Mouse (Mus musculus) hindbrain, embryonic 14.5 days (tissue): ENCODE data around the gene Nhsl2. TPM values are rescaled to one million over a fixed set of nuclear protein-coding genes. Genes with fewer than 3 reads are reported as not detected.

Source experiments
- ATAC-seq: fragments of 200-750 bp; cut with Nextera tagmentation; 2 replicates; pipeline ENCODE4 v1.8.0; 2017; ENCODE audit warnings: moderate number of reproducible peaks, mild to moderate bottlenecking, moderate TSS enrichment, moderate library complexity; ENCODE audit not compliant: low FRiP score
- DNase-seq: peaks from one replicate; pipeline ENCODE4 v3.0.0-alpha.2; 2015; ENCODE audit warnings: low spot score
- H3K27ac ChIP-seq: fragments of 300-500 bp; sonication (generic); 2 replicates; pipeline ENCODE4 v1.5.1; 2014; ENCODE audit warnings: mild to moderate bottlenecking, moderate library complexity
- H3K27me3 ChIP-seq: fragments of 300-500 bp; sonication (generic); 2 replicates; pipeline ENCODE4 v1.6.1; 2014; ENCODE audit warnings: mild to moderate bottlenecking, low read length, mixed read lengths; ENCODE audit not compliant: control insufficient read depth, insufficient read depth
- H3K36me3 ChIP-seq: fragments of 300-500 bp; sonication (generic); replicated peaks from 2 replicates; pipeline ENCODE4 v1.6.1; 2014; ENCODE audit not compliant: control insufficient read depth, insufficient read depth
- H3K4me1 ChIP-seq: fragments of 300-500 bp; sonication (generic); replicated peaks from 2 replicates; pipeline ENCODE4 v1.6.1; 2014; ENCODE audit warnings: antibody characterized with exemption, low read length, mixed read lengths; ENCODE audit not compliant: control insufficient read depth, insufficient read depth
- H3K4me2 ChIP-seq: fragments of 300-500 bp; sonication (generic); replicated peaks from 2 replicates; pipeline ENCODE4 v1.6.1; 2014; ENCODE audit warnings: mild to moderate bottlenecking, moderate library complexity
- H3K4me3 ChIP-seq: fragments of 300-500 bp; sonication (generic); replicated peaks from 2 replicates; pipeline ENCODE4 v1.5.1; 2014; ENCODE audit warnings: mild to moderate bottlenecking, low read length
- H3K9ac ChIP-seq: fragments of 300-500 bp; sonication (generic); 2 replicates; pipeline ENCODE4 v1.6.1; 2014
- H3K9me3 ChIP-seq: fragments of 300-500 bp; sonication (generic); 2 replicates; pipeline ENCODE4 v1.6.1; 2016; ENCODE audit warnings: low read length; ENCODE audit not compliant: control insufficient read depth
- WGBS: fragments of 180-500 bp; shearing (Covaris S2); extraction: QIAGEN DNeasy Blood & Tissue Kit; methylation state at CpG from one replicate; pipeline ENCODE4 v1.1.7; 2014; 5-methylcytosine and 5-hydroxymethylcytosine counted together
- polyA plus RNA-seq: library from polyadenylated mRNA; unstranded; fragments of >200 nt; fragmentation: Nextera tagmentation; extraction: Ambion mirVana; gene quantifications from 2 replicates; pipeline ENCODE4 v1.2.1, GENCODE M21; 2014

The Nhsl2 gene
- polyA plus RNA-seq, 1 experiment from 2014 or later, result 7.0 TPM

DNA sequence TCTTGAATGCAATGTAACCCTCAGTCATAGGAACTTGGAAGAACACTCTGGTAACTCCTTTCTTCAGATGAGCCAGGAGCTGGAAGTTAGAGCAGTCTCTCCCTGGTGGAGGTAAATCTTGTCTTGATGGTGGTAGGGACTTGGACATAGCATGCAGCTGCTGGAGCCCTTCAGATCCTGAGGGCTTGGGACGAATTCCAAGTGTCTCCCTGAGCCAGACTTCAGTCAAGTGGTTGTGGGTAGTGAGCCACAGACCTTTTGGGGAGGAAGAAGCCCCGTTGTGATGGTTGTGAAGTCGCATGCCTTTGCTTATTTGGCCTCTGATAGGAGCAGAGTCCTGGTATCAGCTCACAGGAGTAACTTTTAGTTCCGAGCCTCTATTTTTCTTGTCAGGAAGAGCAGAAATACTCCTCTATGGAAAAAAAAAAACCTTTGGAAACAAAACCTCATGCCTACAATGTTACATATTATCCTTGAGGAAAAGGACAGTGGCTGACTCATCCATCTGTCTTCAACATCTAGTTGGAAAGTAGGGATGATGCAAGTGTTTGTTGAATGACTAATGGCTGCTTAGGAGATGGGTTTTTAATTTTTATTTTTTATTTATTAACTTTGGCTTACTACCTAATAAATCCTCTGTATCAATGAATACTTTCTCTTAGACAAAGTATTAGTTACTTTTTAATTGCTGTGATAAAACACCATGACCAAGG lies 14.6 kb downstream of the Nhsl2 start:
- Histone ChIP-seq H3K9me3 (no peaks in the 10 kb centered on the region), H3K4me2 (no peak overlapping the region), H3K4me1 (no peaks in the 10 kb centered on the region), H3K27ac (no peak overlapping the region), H3K36me3 (no peaks in the 10 kb centered on the region), H3K27me3 (peaks cover 36% of the 10 kb centered on the region), H3K9ac (no peak overlapping the region), H3K4me3 (no peak overlapping the region)
- 66% methylated on average over 4 of the region's 4 CpGs for WGBS
- DNase-seq (no peak), ATAC-seq (no peak)

DNA sequence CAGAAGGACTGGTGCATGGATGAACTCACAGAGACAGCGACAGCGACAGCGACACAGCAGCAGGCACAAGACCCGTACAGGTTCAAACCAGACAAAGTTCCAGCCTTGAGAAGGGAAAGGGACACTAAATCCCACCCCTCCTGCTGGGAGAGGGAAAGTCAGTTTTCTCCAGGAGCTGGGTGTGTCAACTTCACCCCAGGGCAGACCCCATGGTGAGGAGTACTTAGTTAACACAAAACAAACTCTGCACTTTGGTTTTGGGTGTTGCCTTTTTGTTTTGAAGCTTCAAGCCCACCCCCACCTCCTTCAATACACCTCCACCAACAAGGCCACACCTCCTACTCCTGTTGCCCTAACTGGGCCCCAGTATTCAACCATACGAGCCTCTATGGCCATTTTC lies 15.6 kb downstream of the Nhsl2 start:
- Histone ChIP-seq H3K4me2 (no peak overlapping the region), H3K9me3 (no peaks in the 10 kb centered on the region), H3K4me3 (no peak overlapping the region), H3K27me3 (peaks cover 31% of the 10 kb centered on the region), H3K27ac (no peak overlapping the region), H3K4me1 (no peaks in the 10 kb centered on the region), H3K9ac (no peak overlapping the region), H3K36me3 (no peaks in the 10 kb centered on the region)
- ATAC-seq, result no peak
- DNase-seq, result no peak
- WGBS, result 64% methylated on average over 5 of the region's 5 CpGs

DNA sequence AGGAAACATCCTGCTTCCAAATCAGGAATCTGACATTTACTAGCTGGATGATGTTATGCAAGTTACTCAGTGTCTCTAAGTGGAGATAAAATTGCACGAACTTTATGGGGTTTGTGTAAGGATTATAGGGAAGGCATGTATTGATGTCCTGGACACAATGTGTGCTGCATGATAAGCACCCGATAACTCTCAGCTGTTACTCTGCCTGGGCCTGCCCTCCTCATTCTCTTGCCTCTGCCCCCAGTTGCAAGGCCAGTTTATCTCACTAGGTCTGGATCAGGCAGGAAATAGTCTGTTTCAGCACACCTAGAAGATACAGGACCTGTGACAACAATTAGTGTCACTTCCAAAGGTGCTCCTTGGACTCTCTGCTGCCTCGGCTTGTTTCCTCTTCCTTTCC lies 25.0 kb downstream of the Nhsl2 start:
- Histone ChIP-seq H3K9me3 (no peaks in the 10 kb centered on the region), H3K27ac (no peak overlapping the region), H3K9ac (no peak overlapping the region), H3K4me1 (no peaks in the 10 kb centered on the region), H3K4me2 (no peak overlapping the region), H3K27me3 (peaks cover 28% of the 10 kb centered on the region; the same call in 1 of the 2 replicates), H3K36me3 (no peaks in the 10 kb centered on the region), H3K4me3 (no peak overlapping the region)
- ATAC-seq (no peak), DNase-seq (no peak)
- 90% methylated on average over 3 of the region's 3 CpGs for WGBS

DNA sequence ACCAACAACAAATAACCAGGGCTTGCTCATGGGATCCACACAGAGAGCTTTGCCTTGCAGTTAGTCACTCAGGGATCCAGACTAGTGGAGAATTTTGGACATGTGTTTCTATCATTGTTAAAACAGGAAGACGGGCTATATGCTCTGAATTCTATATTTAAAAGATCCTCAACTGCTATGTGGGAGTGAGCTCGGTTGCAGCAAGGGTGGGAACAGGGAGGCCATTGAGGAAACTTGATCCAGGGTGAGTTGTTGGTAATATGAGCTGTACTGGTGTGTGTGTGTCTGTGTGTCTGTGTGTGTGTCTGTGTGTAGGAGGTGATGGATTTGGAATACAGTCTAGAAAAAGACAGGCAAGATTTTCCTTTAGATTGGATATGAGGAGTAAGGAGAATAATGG lies 25.7 kb downstream of the Nhsl2 start:
- Histone ChIP-seq H3K27ac (no peak overlapping the region), H3K9me3 (no peaks in the 10 kb centered on the region), H3K9ac (no peak overlapping the region), H3K27me3 (peaks cover 28% of the 10 kb centered on the region; the same call in 1 of the 2 replicates), H3K4me2 (no peak overlapping the region), H3K4me3 (no peak overlapping the region), H3K36me3 (no peaks in the 10 kb centered on the region), H3K4me1 (no peaks in the 10 kb centered on the region)
- WGBS, result 63% methylated on average over 2 of the region's 2 CpGs
- DNase-seq (no peak), ATAC-seq (no peak)

DNA sequence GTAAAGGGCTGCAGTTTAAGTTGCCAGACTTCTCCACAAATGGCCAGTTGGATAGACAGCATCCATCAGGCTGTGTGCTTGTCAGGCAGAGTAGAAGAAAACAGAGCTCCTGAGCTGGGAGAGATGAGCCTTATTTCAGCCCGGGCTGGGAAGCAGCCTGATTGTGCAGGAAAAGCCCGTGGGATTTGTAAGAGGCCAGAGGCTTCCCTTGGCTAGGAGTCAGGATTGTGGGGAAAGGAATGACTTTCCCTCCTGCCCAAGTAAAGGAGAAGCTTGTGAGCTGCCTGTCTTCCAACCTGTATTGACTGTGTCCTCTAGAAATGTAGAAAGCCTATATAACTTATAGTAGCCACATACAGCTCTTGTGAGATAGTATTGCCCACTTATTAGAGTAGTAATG lies 27.0 kb downstream of the Nhsl2 start:
- ATAC-seq, result no peak
- Histone ChIP-seq H3K4me3 (no peak overlapping the region), H3K9ac (no peak overlapping the region), H3K27me3 (peaks cover 24% of the 10 kb centered on the region; the same call in 1 of the 2 replicates), H3K36me3 (no peaks in the 10 kb centered on the region), H3K4me1 (no peaks in the 10 kb centered on the region), H3K4me2 (no peak overlapping the region), H3K27ac (no peak overlapping the region), H3K9me3 (no peaks in the 10 kb centered on the region)
- 64% methylated on average over 2 of the region's 2 CpGs for WGBS
- DNase-seq, result no peak

DNA sequence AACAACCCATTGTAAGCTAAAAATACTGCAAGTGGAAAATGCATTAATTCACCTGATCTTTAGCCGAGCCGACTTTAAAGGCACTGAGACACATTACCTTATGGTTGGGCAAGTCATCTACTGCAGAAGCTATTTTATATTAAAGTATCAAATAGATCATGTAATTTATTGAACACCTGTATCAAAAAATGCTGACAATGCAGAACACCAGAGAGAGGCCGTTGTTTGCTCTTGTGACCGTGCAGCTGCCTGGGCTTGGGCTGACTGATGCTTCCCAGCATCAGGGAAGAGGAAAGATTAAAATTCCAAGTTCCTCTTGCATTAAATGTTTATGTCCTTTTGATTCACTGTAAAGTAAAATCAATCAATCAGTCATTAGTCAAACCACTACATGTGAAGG lies 28.7 kb downstream of the Nhsl2 start:
- Histone ChIP-seq H3K9me3 (no peaks in the 10 kb centered on the region), H3K4me1 (no peaks in the 10 kb centered on the region), H3K4me2 (no peak overlapping the region), H3K27ac (no peak overlapping the region), H3K9ac (no peak overlapping the region), H3K4me3 (no peak overlapping the region), H3K36me3 (no peaks in the 10 kb centered on the region), H3K27me3 (peaks cover 29% of the 10 kb centered on the region; the same call in 1 of the 2 replicates)
- no peak for ATAC-seq
- 77% methylated on average over 4 of the region's 4 CpGs for WGBS
- DNase-seq, result no peak

DNA sequence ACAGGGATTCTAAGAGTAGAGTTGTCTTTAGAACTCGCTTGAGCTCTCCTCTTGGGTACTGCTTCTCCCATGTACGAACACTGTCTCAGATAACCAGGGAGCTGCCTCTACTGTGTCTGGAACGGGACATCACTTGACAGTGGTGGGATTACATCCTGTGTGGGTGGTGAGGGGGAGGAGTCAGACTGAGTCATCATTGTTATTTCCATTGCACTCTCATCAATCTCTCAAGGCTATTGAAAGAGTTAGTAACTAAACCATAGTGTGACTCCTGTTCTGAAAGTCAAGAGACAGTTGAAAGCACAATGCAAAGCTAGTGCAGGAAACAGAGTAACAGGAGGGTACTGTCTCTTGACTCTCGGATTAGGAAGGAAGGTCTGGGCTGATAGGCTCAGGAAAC lies 29.4 kb downstream of the Nhsl2 start:
- Histone ChIP-seq H3K36me3 (no peaks in the 10 kb centered on the region), H3K27me3 (peaks cover 27% of the 10 kb centered on the region; the same call in 1 of the 2 replicates), H3K4me1 (no peaks in the 10 kb centered on the region), H3K27ac (no peak overlapping the region), H3K9ac (no peak overlapping the region), H3K9me3 (no peaks in the 10 kb centered on the region), H3K4me3 (no peak overlapping the region), H3K4me2 (no peak overlapping the region)
- DNase-seq (no peak), ATAC-seq (no peak)
- WGBS, result 62% methylated on average over 4 of the region's 4 CpGs

DNA sequence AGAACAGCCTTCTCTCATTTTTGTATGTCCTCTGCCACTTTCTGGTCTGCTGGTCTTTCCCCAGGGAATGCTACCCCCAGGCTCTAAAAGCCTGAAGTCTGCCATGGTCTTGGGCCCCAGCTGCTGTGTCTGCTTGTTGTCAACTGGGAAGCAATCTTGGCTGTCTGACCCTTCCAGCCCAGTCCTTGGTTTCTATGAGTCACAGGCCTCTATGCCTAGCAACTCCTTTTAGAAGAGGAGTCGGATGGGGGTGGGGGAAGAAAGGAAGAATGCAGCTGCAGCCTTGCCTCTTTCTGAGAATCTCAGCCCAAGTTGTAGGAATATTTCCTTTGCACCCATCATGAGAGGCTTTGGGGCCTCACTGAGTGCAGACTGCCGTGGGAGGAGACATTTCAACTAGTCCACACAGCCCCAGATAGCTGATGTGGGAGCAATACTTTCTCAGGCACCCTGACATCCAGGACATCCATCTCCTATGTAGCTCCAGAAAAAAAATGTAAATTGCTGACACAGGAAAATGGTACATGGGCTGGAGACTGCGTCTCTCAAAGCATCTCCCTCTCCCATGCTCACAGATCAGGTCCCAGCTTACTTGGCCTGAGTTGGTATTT lies 33.1 kb downstream of the Nhsl2 start:
- no peak for DNase-seq
- peaks cover 15% of the 10 kb centered on the region; the same call in 1 of the 2 replicates for H3K27me3 ChIP-seq
- no peaks in the 10 kb centered on the region for H3K4me1 ChIP-seq
- no peak overlapping the region for H3K9ac ChIP-seq
- H3K4me2 ChIP-seq, result no peak overlapping the region
- H3K9me3 ChIP-seq, result no peaks in the 10 kb centered on the region
- no peak overlapping the region for H3K4me3 ChIP-seq
- H3K27ac ChIP-seq, result no peak overlapping the region
- no peaks in the 10 kb centered on the region for H3K36me3 ChIP-seq
- no peak for ATAC-seq
- WGBS, result 53% methylated on average over 3 of the region's 3 CpGs

DNA sequence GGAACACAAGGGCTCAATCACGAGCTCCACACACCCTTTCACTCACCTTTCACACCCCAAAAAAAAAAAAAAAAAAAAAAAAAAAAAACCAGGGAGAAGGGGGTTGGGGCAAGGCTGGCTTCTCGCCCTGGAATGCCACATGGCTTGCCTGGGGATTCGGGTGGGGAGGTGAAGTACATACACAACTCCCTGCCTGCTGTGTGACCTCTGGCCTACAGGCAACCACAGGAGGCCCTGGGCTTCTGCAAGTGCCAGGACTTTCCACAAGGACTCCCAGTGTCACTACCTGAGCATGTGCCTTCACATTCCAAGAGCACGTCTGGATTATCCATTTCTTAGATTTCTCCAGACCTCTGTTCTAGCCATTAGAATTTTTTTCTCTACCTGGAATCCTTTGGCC lies 40.2 kb downstream of the Nhsl2 start:
- Histone ChIP-seq H3K4me3 (no peak overlapping the region), H3K36me3 (no peaks in the 10 kb centered on the region), H3K27me3 (peaks cover 4% of the 10 kb centered on the region; the same call in 1 of the 2 replicates), H3K4me2 (no peak overlapping the region), H3K27ac (no peak overlapping the region), H3K9me3 (no peaks in the 10 kb centered on the region), H3K4me1 (no peaks in the 10 kb centered on the region), H3K9ac (no peak overlapping the region)
- DNase-seq (no peak), ATAC-seq (no peak)
- 48% methylated on average over 4 of the region's 4 CpGs for WGBS
